Mouse (Mus musculus): Measurements from ENCODE around the gene 4930550C14Rik. TPM values are rescaled to one million over a fixed set of nuclear protein-coding genes. Genes with fewer than 3 reads are reported as not detected.

Gene 4930550C14Rik
- 0.59 TPM for polyA plus RNA-seq (2014; fragmentation: Illumina TruSeq; extraction: RNeasy Lipid Tissue Mini Kit (QIAGEN cat#74804); ENCODE audit: low replicate concordance)

GRCm38 (mm10) chr9:53402291-53402711 lies at the start of gene 4930550C14Rik:
TSS of gene 4930550C14Rik (plus strand) at chr9:53402325.

DNA sequence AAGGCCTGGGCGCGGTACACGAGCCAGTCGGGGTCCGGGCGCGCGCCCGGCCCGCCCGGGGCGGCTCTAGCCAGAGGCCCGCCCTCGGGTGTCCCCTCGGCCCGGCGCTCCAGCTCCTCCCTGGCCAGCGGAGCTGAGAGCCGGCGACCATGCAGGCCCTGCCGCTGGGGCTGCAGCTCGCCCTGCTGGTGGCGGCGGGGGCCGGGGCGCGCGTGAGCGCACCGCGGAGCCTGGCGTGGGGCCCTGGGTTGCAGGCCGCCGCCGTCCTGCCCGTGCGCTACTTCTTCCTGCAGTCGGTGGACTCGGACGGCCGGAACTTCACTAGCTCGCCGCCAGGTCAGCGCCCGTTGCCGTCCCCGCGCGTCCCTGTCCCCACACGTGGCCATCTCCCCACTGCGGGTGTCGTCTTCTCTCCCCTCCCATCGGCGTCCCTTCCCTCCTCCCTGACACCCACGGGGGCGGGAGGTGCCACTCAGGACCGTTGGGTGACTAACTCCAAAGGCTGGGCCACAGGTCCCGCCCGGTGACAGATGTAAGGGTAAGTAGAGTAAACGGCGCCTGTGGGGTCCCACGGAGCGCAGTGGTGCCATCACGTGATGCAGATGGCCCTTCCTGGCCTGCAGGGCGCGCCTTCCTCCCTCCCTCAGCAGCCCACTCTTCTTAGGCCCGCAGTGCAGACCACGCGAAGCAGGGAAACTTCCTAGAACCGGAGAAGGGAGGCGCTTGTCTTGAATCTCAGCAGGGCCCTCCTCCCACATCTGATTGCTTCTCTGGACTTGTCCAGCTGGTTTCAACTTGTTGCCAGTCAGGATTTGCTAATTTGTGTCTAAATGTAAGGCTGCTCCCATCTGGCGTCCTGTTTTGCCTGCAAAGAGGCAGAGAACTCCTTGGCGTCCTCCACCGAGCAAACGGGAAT lies 17.9 kb upstream of the 4930550C14Rik start, which contains the start of gene Kdelc2:
Kdelc2 (plus strand) TSS at position 75 of the 916 bp plus-strand sequence.

Other genes starting within 250 kb of the 4930550C14Rik start
- 32.5 TPM for gene Ddx10, start 154.3 kb upstream of the 4930550C14Rik start, polyA plus RNA-seq (2014; fragmentation: Illumina TruSeq; extraction: RNeasy Lipid Tissue Mini Kit (QIAGEN cat#74804); ENCODE audit: low replicate concordance)
- gene Exph5, start 100.7 kb upstream of the 4930550C14Rik start, polyA plus RNA-seq (2014; fragmentation: Illumina TruSeq; extraction: RNeasy Lipid Tissue Mini Kit (QIAGEN cat#74804); ENCODE audit: low replicate concordance): 19.7 TPM
- gene Kdelc2, start 18.3 kb upstream of the 4930550C14Rik start, polyA plus RNA-seq (2014; fragmentation: Illumina TruSeq; extraction: RNeasy Lipid Tissue Mini Kit (QIAGEN cat#74804); ENCODE audit: low replicate concordance): 16.3 TPM
- gene Atm, start 134.4 kb downstream of the 4930550C14Rik start, polyA plus RNA-seq (2014; fragmentation: Illumina TruSeq; extraction: RNeasy Lipid Tissue Mini Kit (QIAGEN cat#74804); ENCODE audit: low replicate concordance): 5.1 TPM
- gene Npat, start 134.7 kb downstream of the 4930550C14Rik start, polyA plus RNA-seq (2014; fragmentation: Illumina TruSeq; extraction: RNeasy Lipid Tissue Mini Kit (QIAGEN cat#74804); ENCODE audit: low replicate concordance): 17.1 TPM
- gene Acat1, start 208.1 kb downstream of the 4930550C14Rik start, polyA plus RNA-seq (2014; fragmentation: Illumina TruSeq; extraction: RNeasy Lipid Tissue Mini Kit (QIAGEN cat#74804); ENCODE audit: low replicate concordance): 144 TPM